Mouse (Mus musculus) kidney, postnatal 10 days (tissue): Measurements from ENCODE around the gene Pip4k2c.
"Not testable (repeated sequence)": the region's sequence is repeated elsewhere in the genome, so short reads cannot be mapped to it uniquely, and the experiment has no call there.

ENCODE experiments used
- DNase-seq: peaks from one replicate; pipeline ENCODE4 v3.0.0; 2021; ENCODE audit warnings: mixed read lengths

The Pip4k2c gene

GRCm38 (mm10) chr10:127208921-127209320 is 2.5 kb downstream of the Pip4k2c start:
- DNase-seq, result no peak

- no peak for DNase-seq
Observed at GRCm38 (mm10) chr10:127205373-127205772, 6.0 kb downstream of the Pip4k2c start.

- DNase-seq, result no peak
Observed at GRCm38 (mm10) chr10:127204589-127204988, 6.8 kb downstream of the Pip4k2c start.

GRCm38 (mm10) chr10:127203106-127203505 is 8.3 kb downstream of the Pip4k2c start:
- DNase-seq, result no peak

- no peak for DNase-seq
Observed at GRCm38 (mm10) chr10:127200279-127200678, 11.1 kb downstream of the Pip4k2c start.

GRCm38 (mm10) chr10:127199474-127199873 is 11.9 kb downstream of the Pip4k2c start:
- no peak for DNase-seq

GRCm38 (mm10) chr10:127199068-127199467 is 12.3 kb downstream of the Pip4k2c start:
- DNase-seq, result peak; percentile 14

GRCm38 (mm10) chr10:127198492-127198891 is 12.9 kb downstream of the Pip4k2c start:
- DNase-seq, result peak; percentile 33

- DNase-seq, result no peak
Observed at GRCm38 (mm10) chr10:127197505-127198110, 13.8 kb downstream of the Pip4k2c start.

GRCm38 (mm10) chr10:127197104-127197503 is 14.3 kb downstream of the Pip4k2c start:
- no peak for DNase-seq

- peak; percentile 81 for DNase-seq
Observed at GRCm38 (mm10) chr10:127196392-127196791, 15.0 kb downstream of the Pip4k2c start.

GRCm38 (mm10) chr10:127195328-127196129 is 15.9 kb downstream of the Pip4k2c start, which contains the start of gene Dtx3:
Gene Dtx3 (minus strand): TSS chr10:127195728.
- DNase-seq, result peak; percentile 78

- peak; percentile 85 for DNase-seq
Observed at GRCm38 (mm10) chr10:127194428-127195327, 16.7 kb downstream of the Pip4k2c start.

GRCm38 (mm10) chr10:127193011-127193410 is 18.4 kb downstream of the Pip4k2c start:
- no peak for DNase-seq

- not testable (repeated sequence) for DNase-seq
Observed at GRCm38 (mm10) chr10:127192057-127192328, 19.4 kb downstream of the Pip4k2c start.

- DNase-seq, result no peak
Observed at GRCm38 (mm10) chr10:127191191-127192056, 20.0 kb downstream of the Pip4k2c start.

- peak; percentile 34 for DNase-seq
Observed at GRCm38 (mm10) chr10:127190398-127191190, 20.8 kb downstream of the Pip4k2c start.

GRCm38 (mm10) chr10:127189651-127190381 is 21.6 kb downstream of the Pip4k2c start, which contains the start of gene Arhgef25:
Gene Arhgef25 (minus strand): TSS chr10:127190083.
- DNase-seq, result peak; percentile 80

GRCm38 (mm10) chr10:127189116-127189650 is 22.2 kb downstream of the Pip4k2c start:
- DNase-seq, result peak; percentile 71

- peak; percentile 83 for DNase-seq
Observed at GRCm38 (mm10) chr10:127188465-127189115, 22.8 kb downstream of the Pip4k2c start.
